Mouse (Mus musculus) embryonic facial prominence, embryonic 11.5 days (tissue): Measurements from ENCODE around the gene Actb. TPM values are rescaled to one million over a fixed set of nuclear protein-coding genes. Genes with fewer than 3 reads are reported as not detected.
A peak's percentile ranks its signal among the peaks of the same experiment; 100 is the strongest.

Experiments
- ATAC-seq: fragments of 200-750 bp; cut with Nextera tagmentation; replicated peaks from 2 replicates; pipeline ENCODE4 v1.8.0; 2017; ENCODE audit warnings: low read depth; ENCODE audit not compliant: insufficient number of reproducible peaks, low FRiP score, low TSS enrichment
- DNase-seq: peaks from one replicate; pipeline ENCODE4 v3.0.0-alpha.2; 2015; ENCODE audit warnings: low spot score
- H3K27ac ChIP-seq: fragments of 300-500 bp; sonication (generic); replicated peaks from 2 replicates; pipeline ENCODE4 v1.5.1; 2014; ENCODE audit warnings: mild to moderate bottlenecking, low read depth, low read length, control low read depth
- H3K27me3 ChIP-seq: fragments of 300-500 bp; sonication (generic); 2 replicates; pipeline ENCODE4 v1.6.1; 2014; ENCODE audit warnings: mild to moderate bottlenecking, low read length, moderate library complexity, mixed read lengths; ENCODE audit not compliant: control insufficient read depth, insufficient read depth
- H3K36me3 ChIP-seq: fragments of 300-500 bp; sonication (generic); replicated peaks from 2 replicates; pipeline ENCODE4 v1.6.1; 2014; ENCODE audit warnings: low read depth, mild to moderate bottlenecking, low read length, moderate library complexity, mixed read lengths; ENCODE audit not compliant: control insufficient read depth, insufficient read depth
- H3K4me1 ChIP-seq: fragments of 300-500 bp; sonication (generic); 2 replicates; pipeline ENCODE4 v1.6.1; 2014; ENCODE audit warnings: low read length, mixed read lengths; ENCODE audit not compliant: control insufficient read depth, insufficient read depth
- H3K4me2 ChIP-seq: fragments of 300-500 bp; sonication (generic); 2 replicates; pipeline ENCODE4 v1.6.1; 2014; ENCODE audit warnings: low read depth, mild to moderate bottlenecking, control low read depth, low read length, moderate library complexity
- H3K4me3 ChIP-seq: fragments of 300-500 bp; sonication (generic); 2 replicates; pipeline ENCODE4 v1.5.1; 2014; ENCODE audit warnings: low read depth, low read length, control low read depth
- H3K9ac ChIP-seq: fragments of 300-500 bp; sonication (generic); replicated peaks from 2 replicates; pipeline ENCODE4 v1.6.1; 2014; ENCODE audit warnings: mild to moderate bottlenecking, control low read depth, low read length
- H3K9me3 ChIP-seq: fragments of 300-500 bp; sonication (generic); replicated peaks from 2 replicates; pipeline ENCODE4 v1.6.1; 2016; ENCODE audit warnings: mild to moderate bottlenecking, low read length, inconsistent platforms, mixed read lengths; ENCODE audit not compliant: control insufficient read depth
- WGBS: fragments of 180-500 bp; shearing (Covaris S2); extraction: QIAGEN DNeasy Blood & Tissue Kit; methylation state at CpG from one replicate; pipeline ENCODE4 v1.1.7; 2014; 5-methylcytosine and 5-hydroxymethylcytosine counted together
- polyA plus RNA-seq: library from polyadenylated mRNA; unstranded; fragments of >200 nt; fragmentation: Nextera tagmentation; extraction: Ambion mirVana; gene quantifications from 2 replicates; pipeline ENCODE4 v1.2.1, GENCODE M21; 2014

Actb gene
- polyA plus RNA-seq, 1 experiment from 2014 or later = 16,949 TPM

DNA sequence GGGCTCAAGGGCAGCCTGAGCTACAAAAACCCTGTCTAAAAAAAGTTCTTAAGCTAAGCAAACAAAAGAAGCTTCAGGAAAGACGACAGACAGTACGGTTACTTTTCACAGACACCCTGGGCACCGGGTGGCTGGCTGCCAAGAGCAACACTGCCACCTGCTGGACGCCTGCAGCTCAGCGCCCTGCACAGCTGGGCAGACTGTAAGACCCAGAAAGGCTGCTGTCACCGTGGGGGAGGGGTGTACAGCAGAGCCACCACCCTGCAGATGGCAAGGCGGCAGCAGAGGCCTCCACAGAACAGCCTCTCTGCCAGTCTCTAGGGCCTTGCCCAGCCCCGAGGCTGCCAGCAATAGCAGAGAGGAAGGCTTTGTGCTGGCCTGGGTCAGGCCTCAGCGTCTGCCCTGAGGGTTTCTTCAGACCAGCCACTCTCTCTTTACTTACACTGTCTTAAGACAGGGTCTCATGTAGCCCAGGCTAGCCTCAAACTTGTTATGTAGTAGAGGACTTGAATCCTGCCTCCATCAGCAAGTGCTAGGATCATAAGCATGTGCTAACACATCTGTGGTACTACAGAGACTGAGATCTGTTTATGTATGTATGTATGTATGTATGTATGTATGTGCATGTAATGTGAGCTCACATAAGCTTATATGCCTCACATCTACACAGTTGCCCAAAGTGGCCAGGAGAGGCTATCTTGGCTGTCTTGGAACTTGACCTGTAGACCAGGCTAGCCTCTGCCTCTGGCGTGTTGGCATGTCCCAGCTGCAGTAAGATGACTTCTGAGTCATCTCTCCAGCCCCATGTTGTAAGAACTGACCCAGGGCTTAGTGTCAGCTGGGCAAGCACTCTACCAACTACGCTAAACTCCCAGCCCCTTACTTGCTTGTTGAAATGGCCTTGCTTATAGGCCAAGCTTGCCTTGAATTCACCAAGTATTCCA lies 28.9 kb downstream of the Actb start:
- H3K27me3 ChIP-seq = no peaks in the 10 kb centered on the region
- H3K4me1 ChIP-seq = no peaks in the 10 kb centered on the region; the same call in 1 of the 2 replicates
- H3K4me2 ChIP-seq = no peak overlapping the region
- ATAC-seq (peak; percentile 66), DNase-seq (peak; percentile 91)
- no peaks in the 10 kb centered on the region for H3K9me3 ChIP-seq
- WGBS = 33% methylated on average over 11 of the region's 11 CpGs
- no peak overlapping the region for H3K4me3 ChIP-seq
- H3K9ac ChIP-seq = no peak overlapping the region
- peaks cover 3% of the 10 kb centered on the region for H3K36me3 ChIP-seq
- no peak overlapping the region for H3K27ac ChIP-seq

DNA sequence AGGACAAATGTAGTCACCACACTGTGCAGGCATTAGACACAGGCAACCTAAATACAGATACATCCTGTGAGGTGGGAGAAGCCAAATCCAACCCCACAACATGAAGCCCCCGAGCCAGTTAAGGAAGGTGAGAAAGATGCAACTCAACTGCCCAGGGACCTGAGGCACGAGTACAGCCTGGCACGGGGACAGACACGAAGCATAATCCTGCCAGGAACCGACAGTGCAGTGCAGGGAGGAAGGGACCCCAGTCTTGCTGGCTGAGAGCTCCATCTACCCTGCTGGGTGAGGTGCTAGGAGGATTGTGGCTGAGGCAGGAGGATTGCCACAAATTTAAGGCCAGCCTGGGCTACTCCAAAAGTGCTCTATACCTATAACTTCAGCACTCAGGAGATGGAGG lies 29.7 kb downstream of the Actb start:
- Histone ChIP-seq H3K4me3 (no peak overlapping the region), H3K4me2 (no peak overlapping the region), H3K9ac (no peak overlapping the region), H3K9me3 (no peaks in the 10 kb centered on the region), H3K4me1 (no peaks in the 10 kb centered on the region; the same call in 1 of the 2 replicates), H3K36me3 (peaks cover 3% of the 10 kb centered on the region), H3K27me3 (no peaks in the 10 kb centered on the region), H3K27ac (no peak overlapping the region)
- 94% methylated on average over 5 of the region's 5 CpGs for WGBS
- no peak for ATAC-seq
- no peak for DNase-seq

DNA sequence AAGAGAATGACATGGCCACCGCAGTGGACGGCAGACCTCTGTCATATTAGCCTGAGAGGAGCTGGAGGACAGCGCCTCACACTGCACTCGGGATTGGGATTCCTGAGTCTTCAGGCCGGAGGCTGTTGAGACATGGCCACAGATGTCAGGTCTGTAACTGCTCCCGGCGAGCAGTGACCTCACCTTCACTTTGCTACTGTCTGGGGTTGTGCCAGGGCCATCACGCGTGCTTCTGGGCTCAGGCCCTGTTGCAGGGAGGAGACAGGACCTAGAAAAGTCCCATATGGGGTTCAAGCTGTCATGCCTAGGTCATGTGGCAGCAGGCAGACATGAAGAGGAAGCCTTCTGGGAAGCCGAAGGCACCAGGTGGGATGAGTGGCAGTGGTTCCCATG lies 31.0 kb downstream of the Actb start:
- ATAC-seq (no peak), DNase-seq (no peak)
- no peak overlapping the region for H3K4me3 ChIP-seq
- H3K27me3 ChIP-seq = no peaks in the 10 kb centered on the region
- no peaks in the 10 kb centered on the region for H3K9me3 ChIP-seq
- H3K9ac ChIP-seq = no peak overlapping the region
- H3K4me1 ChIP-seq = no peaks in the 10 kb centered on the region
- no peak overlapping the region for H3K27ac ChIP-seq
- no peak overlapping the region for H3K4me2 ChIP-seq
- WGBS = 94% methylated on average over 10 of the region's 10 CpGs
- H3K36me3 ChIP-seq = peaks cover 3% of the 10 kb centered on the region

DNA sequence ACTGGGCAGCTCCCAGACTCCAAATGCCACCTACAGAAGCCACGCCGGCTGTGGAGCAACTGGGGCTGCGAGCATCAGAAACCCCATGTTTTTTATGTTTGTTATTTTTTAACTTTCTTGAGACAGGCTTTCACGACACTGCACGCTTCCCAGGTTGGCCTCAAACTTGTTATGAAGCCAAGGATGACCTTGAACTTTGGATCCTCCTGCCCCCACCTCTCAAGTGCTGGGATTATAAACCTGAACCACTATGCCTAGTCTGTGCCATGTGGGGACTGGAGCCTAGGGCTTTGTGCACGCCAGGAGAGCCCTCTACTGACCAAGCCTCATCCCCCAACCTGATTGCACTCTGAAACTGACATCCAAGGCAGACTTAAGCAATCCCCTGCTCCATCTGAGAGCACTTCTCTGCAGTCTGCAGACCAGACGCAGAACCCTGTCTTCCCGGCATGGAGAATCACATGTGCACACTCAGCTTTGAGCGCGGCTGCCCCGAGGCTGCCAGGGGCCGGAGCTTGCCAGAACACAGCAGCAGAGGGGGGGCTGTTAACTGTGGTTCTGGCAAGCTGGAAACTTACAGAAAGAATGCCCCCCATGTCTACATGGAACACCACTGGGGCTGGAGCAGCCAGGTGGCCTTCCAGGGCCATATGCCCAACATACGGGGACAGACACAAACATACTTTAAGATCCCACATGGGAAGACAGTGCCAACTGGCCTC lies 31.6 kb downstream of the Actb start:
- WGBS = 93% methylated on average over 13 of the region's 13 CpGs
- Histone ChIP-seq H3K36me3 (peaks cover 3% of the 10 kb centered on the region), H3K27me3 (no peaks in the 10 kb centered on the region), H3K4me1 (no peaks in the 10 kb centered on the region), H3K4me2 (no peak overlapping the region), H3K27ac (no peak overlapping the region), H3K9me3 (no peaks in the 10 kb centered on the region), H3K9ac (no peak overlapping the region), H3K4me3 (no peak overlapping the region)
- ATAC-seq (no peak), DNase-seq (no peak)

DNA sequence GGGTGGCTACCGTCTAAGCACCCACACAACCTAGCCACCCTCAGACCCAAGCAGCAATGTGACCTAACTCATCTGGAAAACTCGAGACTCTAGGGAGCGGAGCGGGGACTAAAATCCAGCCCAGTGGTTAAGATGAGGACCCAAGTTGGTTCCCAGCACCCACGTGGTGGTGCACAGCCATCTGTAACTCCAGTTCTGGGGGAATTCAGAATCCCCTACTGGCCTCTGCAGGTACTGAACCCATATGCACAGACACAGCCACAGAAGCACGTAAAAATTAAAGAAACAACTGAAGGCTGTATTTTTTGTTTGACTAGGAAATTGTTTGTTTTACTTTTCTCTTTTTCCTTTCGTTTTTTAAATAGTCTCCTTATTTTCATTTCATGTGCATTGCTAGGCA lies 32.8 kb downstream of the Actb start:
- Histone ChIP-seq H3K4me1 (no peaks in the 10 kb centered on the region), H3K4me2 (no peak overlapping the region), H3K9me3 (no peaks in the 10 kb centered on the region), H3K9ac (no peak overlapping the region), H3K4me3 (no peak overlapping the region), H3K27me3 (no peaks in the 10 kb centered on the region), H3K27ac (no peak overlapping the region), H3K36me3 (peaks cover 3% of the 10 kb centered on the region)
- ATAC-seq (no peak), DNase-seq (no peak)
- WGBS = 93% methylated on average over 7 of the region's 7 CpGs

DNA sequence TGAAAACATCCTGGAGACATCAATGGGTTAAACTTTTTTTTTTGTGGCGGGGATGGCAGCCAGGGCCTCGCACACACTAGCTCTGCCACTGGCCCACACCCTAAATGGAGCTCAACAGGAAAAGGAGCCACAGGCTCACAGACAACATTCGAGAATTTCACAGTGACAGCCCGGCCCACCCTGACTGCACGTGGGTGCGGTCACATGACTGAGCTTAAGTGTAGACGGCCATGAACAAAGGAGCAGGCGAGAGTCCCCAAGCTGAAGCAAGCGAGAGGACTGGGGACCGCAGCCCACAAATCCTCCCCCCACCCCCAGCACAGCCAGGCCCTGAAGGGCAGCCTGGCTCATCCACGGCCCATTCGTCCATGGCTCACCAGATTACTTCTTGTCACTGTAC lies 34.8 kb downstream of the Actb start:
- no peaks in the 10 kb centered on the region for H3K27me3 ChIP-seq

DNA sequence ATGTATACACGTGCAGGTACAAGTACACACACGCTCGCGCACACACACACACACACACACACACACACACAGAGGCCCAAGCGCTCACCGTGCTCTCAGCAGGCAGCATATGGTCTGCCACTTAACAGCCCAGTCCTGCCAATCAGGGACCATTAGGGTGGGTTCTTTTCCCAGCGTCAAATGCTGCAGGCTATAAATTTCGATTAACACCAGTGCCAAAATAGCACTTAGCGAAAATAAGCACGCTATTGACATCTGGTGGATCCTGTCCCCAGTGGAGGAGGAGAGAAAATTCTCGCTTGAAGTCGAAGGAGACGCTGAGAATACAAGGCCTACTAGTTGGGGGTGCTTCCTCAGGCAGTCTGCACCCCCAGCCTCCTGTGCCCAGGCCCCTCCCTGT lies 37.1 kb downstream of the Actb start:
- Histone ChIP-seq H3K9me3 (no peaks in the 10 kb centered on the region), H3K36me3 (peaks cover under 1% of the 10 kb centered on the region; the same call in 1 of the 2 replicates), H3K27ac (no peak overlapping the region; the same call in 1 of the 2 replicates), H3K4me1 (no peaks in the 10 kb centered on the region), H3K27me3 (no peaks in the 10 kb centered on the region), H3K9ac (no peak overlapping the region), H3K4me2 (no peak overlapping the region), H3K4me3 (no peak overlapping the region)
- DNase-seq (no peak), ATAC-seq (no peak; the same call in 1 of the 2 replicates)
- WGBS = 74% methylated on average over 13 of the region's 13 CpGs

More for the DNA sequence above, 34.8 kb downstream of the Actb start:
- ATAC-seq (no peak), DNase-seq (no peak)
- no peak overlapping the region for H3K27ac ChIP-seq
- no peaks in the 10 kb centered on the region for H3K9me3 ChIP-seq
- no peak overlapping the region for H3K4me2 ChIP-seq
- H3K4me3 ChIP-seq = no peak overlapping the region
- 63% methylated on average over 12 of the region's 12 CpGs for WGBS
- H3K4me1 ChIP-seq = no peaks in the 10 kb centered on the region
- peaks cover 3% of the 10 kb centered on the region for H3K36me3 ChIP-seq
- no peak overlapping the region for H3K9ac ChIP-seq

DNA sequence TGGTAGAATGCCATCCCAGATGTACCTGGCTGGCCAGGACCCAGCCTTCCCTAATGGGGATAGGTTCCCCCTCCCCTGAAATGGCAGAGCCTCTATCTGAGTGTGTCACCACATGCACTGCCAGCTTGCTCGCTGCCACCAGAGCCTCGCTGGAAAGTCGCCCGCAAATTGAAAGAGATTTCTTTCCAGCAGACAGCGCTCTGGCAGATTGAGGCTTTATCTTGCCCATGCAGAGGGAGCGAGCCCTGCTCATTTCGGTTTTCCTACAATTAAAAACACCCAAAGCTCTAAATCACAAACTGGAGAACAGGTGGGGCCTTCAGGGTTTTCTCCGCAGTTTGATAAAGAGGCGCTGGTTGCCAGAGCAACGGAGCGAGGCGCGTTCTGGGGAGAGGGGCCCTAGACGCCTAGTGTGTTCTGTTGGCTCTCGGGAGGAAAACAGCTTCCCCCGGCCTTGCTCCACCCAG lies 48.8 kb downstream of the Actb start:
- no peak for ATAC-seq
- no peaks in the 10 kb centered on the region for H3K27me3 ChIP-seq
- H3K4me3 ChIP-seq = no peak overlapping the region
- no peak overlapping the region for H3K9ac ChIP-seq
- DNase-seq = no peak
- H3K36me3 ChIP-seq = no peaks in the 10 kb centered on the region
- WGBS = 58% methylated on average over 16 of the region's 16 CpGs
- H3K4me1 ChIP-seq = no peaks in the 10 kb centered on the region
- H3K4me2 ChIP-seq = no peak overlapping the region
- no peak overlapping the region for H3K27ac ChIP-seq
- no peaks in the 10 kb centered on the region for H3K9me3 ChIP-seq
